Mouse (Mus musculus) brain, adult 2 months (tissue): ENCODE data around the gene Mlycd.

ENCODE experiments used
- DNase-seq: peaks from one replicate; pipeline ENCODE4 v3.0.0; 2011; ENCODE audit warnings: low read depth, low spot score

Gene Mlycd

DNA sequence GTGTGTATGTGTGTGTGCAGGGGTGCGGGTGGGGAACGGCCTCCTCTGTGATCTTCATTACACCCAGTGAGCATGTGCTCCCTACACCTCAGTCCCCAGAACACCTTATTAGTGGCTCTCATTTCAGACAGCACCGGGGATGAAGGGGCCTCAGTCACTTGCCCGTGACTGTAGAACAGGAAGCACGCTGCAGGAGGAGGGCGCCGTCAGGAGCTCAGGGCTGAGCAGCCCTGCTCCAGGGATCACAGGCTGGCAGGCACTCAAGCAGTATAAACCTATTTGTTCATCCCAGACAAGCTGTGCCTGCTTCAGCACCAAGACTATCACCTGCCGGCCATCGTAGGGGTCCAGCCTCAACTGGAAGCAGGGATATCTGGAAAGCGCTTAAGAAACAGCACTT lies 9.2 kb downstream of the Mlycd start:
- DNase-seq, result no peak

DNA sequence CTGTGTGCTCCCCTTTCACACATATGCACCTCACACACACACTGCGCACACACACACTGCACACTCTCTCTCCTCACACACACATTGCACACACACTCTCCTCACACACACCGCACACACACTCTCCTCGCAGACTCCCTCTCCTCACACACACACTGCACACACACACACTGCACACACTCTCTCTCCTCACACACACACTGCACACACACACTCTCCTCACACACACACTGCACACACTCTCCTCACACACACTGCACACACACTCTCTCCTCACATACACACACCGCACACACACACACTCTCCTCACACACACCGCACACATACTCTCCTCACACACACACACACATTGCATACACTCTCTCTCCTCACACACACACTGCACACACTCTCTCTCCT lies 10.0 kb downstream of the Mlycd start:
- no peak for DNase-seq

GRCm38 (mm10) chr8:119408311-119408710 lies 13.6 kb downstream of the Mlycd start:
- DNase-seq, result no peak

DNA sequence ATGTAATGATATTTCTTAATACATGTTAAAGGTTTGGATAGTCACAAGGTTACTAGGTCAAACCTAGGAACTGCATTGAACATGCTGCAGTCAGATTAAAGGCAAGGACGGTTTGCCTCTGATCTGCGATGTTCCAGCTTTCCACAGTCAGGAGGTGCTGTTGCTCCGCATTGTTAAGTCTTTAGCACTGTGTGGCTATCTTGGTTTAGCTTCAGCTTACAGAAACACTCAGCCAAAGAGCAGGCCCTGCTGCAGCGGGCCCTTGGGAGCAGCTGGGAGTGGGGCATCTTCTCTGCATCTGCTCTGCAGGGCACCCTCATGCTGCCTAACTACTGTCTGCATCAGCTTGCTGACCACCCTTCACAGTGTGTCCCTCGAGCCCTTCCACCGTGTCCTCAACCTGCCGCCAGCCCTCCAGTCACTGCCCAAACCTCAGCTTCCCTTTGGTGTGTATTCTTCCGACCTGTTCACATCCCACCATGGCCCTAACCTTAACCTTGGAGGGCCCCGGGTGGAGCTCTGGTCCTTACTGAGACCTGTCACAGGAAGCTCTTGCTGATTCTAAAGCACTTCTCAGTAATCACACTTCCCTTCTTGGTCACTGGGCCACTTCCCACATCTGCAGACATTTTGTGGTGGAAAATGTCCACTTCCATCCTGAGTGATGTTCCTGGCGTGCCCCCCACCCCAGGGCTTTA lies 17.5 kb downstream of the Mlycd start:
- no peak for DNase-seq

DNA sequence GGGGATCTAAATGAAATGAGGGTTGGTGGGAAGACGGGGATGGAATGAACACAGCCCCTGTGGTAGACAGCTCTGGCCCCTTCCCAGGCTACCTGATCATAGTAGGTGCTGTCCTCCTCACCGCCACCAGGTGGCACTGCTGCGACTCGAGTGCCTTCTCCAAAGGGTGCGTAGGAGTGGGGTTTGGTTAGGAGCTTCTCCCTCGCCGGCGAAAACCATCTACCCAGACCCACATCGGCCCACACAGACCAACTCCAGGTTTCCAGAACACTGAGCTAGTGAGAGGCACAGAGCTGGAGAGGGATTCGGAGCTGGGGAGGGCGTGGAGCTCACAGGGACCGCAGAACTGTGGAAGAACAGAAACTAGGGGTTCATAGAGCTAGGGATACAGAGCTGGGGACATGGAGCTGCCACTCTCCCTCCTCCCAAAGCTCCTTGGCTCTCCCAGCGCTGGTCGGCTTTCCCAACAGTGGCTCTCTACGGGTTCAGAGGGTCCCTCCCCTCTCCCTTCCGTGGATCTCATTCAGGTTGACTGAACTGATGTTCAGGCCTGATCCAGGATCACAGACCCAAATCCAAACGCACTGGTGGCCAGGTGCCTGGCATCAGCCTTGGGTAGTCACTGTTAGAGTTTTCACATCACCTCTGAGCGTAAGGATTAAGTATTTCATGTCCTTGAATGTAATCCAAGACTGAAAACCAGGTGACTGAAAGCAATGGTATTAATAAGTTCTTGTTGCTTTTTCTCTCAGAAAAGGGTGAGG lies 18.2 kb downstream of the Mlycd start:
- peak; percentile 91 for DNase-seq

DNA sequence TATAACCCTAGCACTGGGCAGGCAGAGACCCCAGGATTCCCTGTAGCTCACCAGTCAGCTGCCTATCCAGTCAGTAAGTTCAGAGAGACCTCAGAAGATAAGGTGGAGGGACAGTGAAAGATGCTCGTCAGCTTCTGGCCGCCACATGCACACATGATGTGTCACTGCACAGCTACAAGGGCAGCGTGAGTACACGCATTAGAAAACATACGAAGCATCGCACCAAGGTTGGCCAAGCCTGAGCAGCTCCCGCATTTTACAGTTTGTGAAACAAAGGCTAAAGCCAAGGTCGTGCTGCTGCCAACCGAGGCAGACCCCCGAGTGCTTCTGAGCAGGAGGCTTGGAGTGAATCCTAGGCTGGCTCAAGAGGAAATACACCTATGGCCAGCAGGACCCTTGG lies 18.9 kb downstream of the Mlycd start:
- no peak for DNase-seq

- no peak for DNase-seq
Measured at GRCm38 (mm10) chr8:119420318-119420717, 25.6 kb downstream of the Mlycd start.

GRCm38 (mm10) chr8:119421603-119422122 lies 27.0 kb downstream of the Mlycd start:
- DNase-seq, result no peak

- DNase-seq, result peak; percentile 68
Measured at GRCm38 (mm10) chr8:119422123-119422711, 27.5 kb downstream of the Mlycd start.

DNA sequence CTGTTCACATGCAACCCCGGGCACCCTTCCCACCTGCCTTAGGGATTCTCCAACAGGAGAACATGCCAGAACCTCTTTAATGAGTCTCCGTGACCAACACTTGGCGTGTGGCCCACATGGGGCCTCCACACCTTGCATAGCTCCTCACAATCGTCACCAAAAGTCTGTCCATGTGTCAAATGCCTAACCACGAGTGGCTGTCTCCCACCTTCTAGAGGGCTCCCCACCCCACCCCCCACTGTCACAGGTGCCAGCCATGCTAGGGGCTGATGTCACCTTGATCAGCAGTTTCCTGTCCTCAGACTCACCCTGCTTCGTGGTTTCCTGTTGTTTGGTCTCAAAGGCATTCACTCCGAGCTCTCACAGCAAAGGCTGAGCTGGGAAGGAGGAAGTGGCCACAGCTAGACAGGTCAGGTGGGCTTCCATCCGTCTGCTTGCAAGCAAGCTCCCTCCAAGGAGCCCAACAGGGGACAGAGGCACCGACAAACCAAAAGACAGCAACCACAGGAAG lies 29.0 kb downstream of the Mlycd start:
- DNase-seq, result no peak

- no peak for DNase-seq
Measured at GRCm38 (mm10) chr8:119424199-119424733, 29.6 kb downstream of the Mlycd start.

DNA sequence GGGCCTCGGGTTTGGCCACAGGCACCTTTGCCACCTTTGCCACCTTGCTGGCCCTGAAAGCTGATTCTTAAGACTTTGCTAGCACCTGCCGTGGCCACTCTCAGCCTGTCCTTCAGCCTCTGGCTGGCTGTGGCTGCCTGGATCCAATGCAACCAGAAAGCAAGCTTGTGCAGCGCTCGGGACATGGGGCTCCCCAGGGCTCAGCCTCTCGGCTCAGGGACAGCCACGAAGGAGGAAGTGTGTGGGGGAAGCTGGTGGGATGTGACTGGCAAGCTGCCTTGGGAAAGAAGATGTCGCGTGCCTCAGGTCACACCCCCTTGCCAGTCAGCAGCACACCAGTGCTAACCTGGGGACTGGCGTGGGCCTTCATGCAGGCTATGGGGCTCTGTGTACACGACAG lies 30.1 kb downstream of the Mlycd start:
- DNase-seq, result no peak

DNA sequence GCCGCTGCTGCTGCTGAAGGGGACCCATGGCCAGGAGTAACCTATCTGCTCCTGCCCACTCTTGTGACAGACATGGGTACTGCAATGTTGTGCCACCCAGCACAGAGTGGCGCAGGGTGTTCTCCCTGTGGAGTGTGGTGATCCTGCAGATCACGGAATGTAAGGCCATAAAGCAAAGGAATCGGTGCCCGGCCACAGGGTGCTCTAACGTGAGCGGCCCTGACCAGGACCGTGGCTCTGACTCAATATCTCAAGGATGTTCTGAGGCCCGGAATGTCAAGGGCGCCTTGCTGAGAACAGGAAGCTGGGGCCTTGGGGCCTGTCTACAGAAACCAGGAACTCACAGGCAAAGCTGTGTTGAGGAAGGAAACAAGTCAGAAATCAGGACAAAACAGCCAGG lies 30.9 kb downstream of the Mlycd start:
- DNase-seq, result no peak

DNA sequence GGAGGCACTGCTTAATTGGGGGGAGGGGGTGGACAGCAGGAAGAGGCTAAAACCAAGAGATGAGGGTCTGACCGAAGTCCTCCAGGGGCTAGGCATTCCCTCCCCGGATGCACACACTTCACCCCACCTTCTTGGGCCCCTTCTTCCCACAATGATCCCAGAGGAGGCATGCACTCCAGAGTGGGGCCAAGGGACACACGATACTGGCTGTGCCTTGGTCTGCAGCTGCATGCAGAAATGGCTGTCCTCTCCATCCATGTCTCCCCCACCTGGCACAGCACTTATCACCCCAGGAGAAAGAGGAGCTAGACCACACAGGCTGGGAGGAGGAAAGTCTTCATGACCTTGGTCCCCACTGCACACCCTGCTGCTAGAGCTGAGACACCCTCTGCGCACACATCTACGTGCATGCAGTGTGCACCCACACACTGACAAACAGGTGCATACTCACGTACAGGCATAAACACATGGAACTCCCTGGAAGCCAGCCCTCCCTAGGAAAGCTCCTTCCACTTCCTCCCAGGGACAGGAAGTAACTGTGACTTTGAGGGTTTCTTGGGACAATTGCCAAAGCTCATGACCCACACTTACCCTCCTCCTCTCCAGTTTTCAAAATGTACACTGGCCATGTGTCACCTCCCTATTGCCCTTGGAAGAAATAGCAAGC lies 31.5 kb downstream of the Mlycd start:
- no peak for DNase-seq

GRCm38 (mm10) chr8:119427634-119428349 lies 33.1 kb downstream of the Mlycd start:
- DNase-seq, result peak; percentile 81

DNA sequence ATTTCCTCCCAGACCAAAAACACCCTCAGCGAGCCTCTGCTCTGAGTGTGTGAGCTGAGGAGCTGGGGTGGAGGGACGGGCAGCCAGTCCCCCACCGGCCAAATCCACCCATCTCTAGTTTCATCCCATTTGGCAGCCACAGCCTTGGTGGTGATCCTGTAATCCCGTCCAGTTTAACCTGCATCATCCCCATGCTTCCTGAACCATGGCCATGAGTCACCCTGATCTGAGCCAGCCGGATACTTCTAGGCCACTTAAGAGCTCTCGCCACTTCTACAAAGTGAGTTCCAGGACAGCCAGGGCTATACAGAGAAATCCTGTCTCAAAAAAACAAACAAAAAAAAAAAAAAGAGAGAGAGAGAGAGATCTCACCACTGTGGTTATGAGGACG lies 33.7 kb downstream of the Mlycd start:
- no peak for DNase-seq

GRCm38 (mm10) chr8:119428766-119429327 lies 34.2 kb downstream of the Mlycd start:
- no peak for DNase-seq

GRCm38 (mm10) chr8:119429552-119429951 lies 34.9 kb downstream of the Mlycd start:
- no peak for DNase-seq

DNA sequence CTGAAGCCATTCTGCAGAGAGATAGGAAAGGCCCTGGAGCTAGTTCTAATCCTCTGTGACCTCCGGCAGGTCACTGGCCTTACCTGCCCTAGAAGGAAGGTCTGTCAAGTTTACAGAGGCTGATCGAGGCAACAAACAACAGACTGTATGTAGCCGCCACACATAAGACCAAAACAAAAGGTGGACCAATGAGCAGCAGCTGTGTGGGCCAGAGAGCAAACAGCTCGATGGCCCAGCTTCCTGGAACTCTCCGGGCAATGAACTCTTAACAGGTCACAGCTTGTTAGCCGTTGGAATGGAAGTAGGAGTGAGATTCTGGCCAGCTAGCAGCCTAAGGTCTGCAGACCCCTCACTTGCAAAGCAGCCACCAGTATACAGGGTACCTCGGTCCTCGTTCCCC lies 35.6 kb downstream of the Mlycd start:
- DNase-seq, result no peak

DNA sequence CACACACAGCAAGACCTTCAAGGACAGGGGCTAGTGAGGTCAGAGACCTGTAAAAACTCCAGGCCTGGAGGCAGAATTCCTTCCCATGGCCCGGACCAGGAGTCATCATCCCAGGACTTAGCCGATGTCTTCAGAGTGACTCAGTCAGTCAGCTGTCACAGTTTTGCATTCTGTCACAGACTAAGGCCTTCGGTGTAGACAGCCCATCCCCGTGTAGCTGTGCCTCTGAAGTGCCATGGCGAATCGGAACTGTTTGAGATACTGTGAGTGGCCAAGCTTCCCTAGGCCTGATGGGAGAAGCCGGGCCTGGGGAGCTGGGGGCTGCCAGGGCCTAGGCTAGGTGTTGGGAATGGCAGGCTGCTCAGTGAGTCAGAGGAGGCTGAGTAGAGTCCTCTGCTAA lies 36.0 kb downstream of the Mlycd start:
- no peak for DNase-seq

DNA sequence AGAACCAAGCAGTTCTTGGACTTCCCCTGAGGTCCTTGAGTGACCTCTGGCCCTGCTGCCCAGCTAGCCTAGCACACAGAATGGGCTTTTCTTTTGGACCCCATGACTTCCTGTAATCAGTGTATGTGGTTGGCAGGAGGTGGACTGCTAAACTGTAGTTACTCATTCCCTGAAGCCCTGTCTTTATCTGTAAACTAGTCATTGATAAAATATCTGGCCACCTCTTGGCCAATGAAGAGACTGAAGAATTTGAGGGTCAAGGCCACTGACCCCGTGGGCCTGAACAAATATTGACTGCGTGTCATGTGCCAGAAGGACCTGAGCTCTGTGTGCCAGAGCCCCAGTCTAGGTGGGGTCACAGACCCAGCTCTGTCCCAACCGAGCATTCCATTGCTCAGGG lies 37.7 kb downstream of the Mlycd start:
- no peak for DNase-seq
